Mouse (Mus musculus): Measurements from ENCODE around the gene Cib3.

DNA sequence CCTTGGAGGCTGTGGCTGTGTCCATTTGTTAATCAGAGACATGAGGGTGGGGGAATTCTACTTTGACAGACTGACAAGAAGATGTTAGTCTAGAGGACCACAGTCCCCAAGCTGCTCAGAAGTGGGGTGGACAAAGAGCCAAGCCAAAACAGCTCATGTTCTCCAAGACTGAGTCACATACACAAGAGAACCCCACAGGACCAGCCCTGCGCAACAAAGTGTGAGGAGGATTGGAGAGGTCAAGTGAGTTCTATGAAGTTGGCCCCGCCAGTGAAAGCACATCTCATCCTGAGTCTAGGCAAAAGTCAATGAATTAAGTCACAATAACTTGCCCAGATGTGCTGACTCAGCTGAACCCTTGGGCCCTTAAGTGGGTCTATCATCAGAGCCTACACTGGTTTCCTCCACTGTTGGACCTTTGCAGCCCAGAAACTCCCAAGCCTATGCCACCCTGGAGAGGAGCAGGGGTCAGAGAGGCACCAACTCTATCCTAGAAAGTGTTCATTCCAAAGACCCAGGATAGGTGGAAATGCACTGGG lies 24.8 kb downstream of the Cib3 start:
- TF ChIP-seq CTCF (IDR thresholded peaks at IDR 0.05; ENCODE audit: borderline replicate concordance, extremely low read depth, insufficient read depth, insufficient read length), result no peak
- TF ChIP-seq POLR2A (IDR thresholded peaks at IDR 0.05; ENCODE audit: borderline replicate concordance, extremely low read depth, insufficient read depth, insufficient read length, poor library complexity, severe bottlenecking), result no peak
